Mouse (Mus musculus) ES-E14 (cell line): ENCODE data around the gene Csrp3. TPM values are rescaled to one million over a fixed set of nuclear protein-coding genes. Genes with fewer than 3 reads are reported as not detected.

Source experiments
- DNase-seq: peaks from one replicate; pipeline ENCODE4 v3.0.0-alpha.2; 2013; ENCODE audit warnings: low read depth, low spot score
- H3K27ac ChIP-seq: 2 replicates; pipeline ENCODE4 v1.5.1; 2012; ENCODE audit warnings: low read depth, mild to moderate bottlenecking, low read length, moderate library complexity, mixed read lengths; ENCODE audit not compliant: poor library complexity, insufficient read depth, severe bottlenecking
- H3K36me3 ChIP-seq: 2 replicates; pipeline ENCODE4 v1.6.1; 2012; ENCODE audit warnings: mild to moderate bottlenecking, low read length, moderate library complexity, mixed read lengths; ENCODE audit not compliant: control insufficient read depth, poor library complexity, insufficient read depth, severe bottlenecking
- H3K4me1 ChIP-seq, 2 experiments: fragments of 150-350 bp in 1 of 2; sonication (generic) in 1 of 2; 2 replicates each; pipeline ENCODE4 v1.6.1; 2012; ENCODE audit warnings: low read length in 2 of 2, mild to moderate bottlenecking in 1 of 2, mixed read lengths in 1 of 2; ENCODE audit not compliant: control insufficient read depth in 2 of 2, insufficient read depth in 2 of 2, poor library complexity in 1 of 2
- H3K4me3 ChIP-seq, 2 experiments: fragments of 150-350 bp in 1 of 2; sonication (generic) in 1 of 2; 2 replicates each; pipeline ENCODE4 v1.5.1; 2012; ENCODE audit warnings: low read length in 2 of 2, low read depth in 1 of 2, mild to moderate bottlenecking in 1 of 2, mixed read lengths in 1 of 2; ENCODE audit not compliant: insufficient read depth in 1 of 2, poor library complexity in 1 of 2, severe bottlenecking in 1 of 2
- H3K9ac ChIP-seq: 2 replicates; pipeline ENCODE4 v1.6.1; 2012; ENCODE audit warnings: low read depth, mild to moderate bottlenecking, low read length, mixed read lengths; ENCODE audit not compliant: poor library complexity, insufficient read depth, severe bottlenecking
- H3K9me3 ChIP-seq: fragments of 150-350 bp; sonication (generic); 2 replicates; pipeline ENCODE4 v1.6.1; 2012; ENCODE audit warnings: low read depth, mild to moderate bottlenecking, low read length; ENCODE audit not compliant: control insufficient read depth, insufficient read depth
- CHD2 ChIP-seq: IDR thresholded peaks from 2 replicates; pipeline ENCODE4 v1.6.1; 2014; ENCODE audit warnings: mild to moderate bottlenecking, low read depth, low read length, inconsistent platforms
- HCFC1 ChIP-seq: IDR thresholded peaks from 2 replicates; pipeline ENCODE4 v1.6.1; 2012; ENCODE audit warnings: low read length, inconsistent platforms, borderline replicate concordance; ENCODE audit not compliant: insufficient read depth
- MAFK ChIP-seq: IDR thresholded peaks from 2 replicates; pipeline ENCODE4 v1.6.1; 2014; ENCODE audit warnings: mild to moderate bottlenecking, low read depth, low read length, inconsistent platforms; ENCODE audit not compliant: insufficient read depth
- ZC3H11A ChIP-seq: IDR thresholded peaks from 2 replicates; pipeline ENCODE4 v1.6.1; 2012; ENCODE audit warnings: low read depth, mild to moderate bottlenecking, inconsistent platforms, low read length, borderline replicate concordance
- ZNF384 ChIP-seq: IDR thresholded peaks from 2 replicates; pipeline ENCODE4 v1.6.1; 2012; ENCODE audit warnings: low read depth, low read length, inconsistent platforms
- in situ Hi-C, 2 experiments: fragments of 600-800 bp; cut with MboI; formaldehyde crosslinking; loops; one replicate each; pipeline ENCODE4 v1.15.1; 2025; ENCODE audit warnings: low sequenced_read_pairs in 2 of 2, inconsistent platforms in 1 of 2; ENCODE audit not compliant: unreplicated experiment in 2 of 2
- total RNA-seq: library from RNA; depleted of rRNA; stranded (reverse); fragments of 300-350 nt; gene quantifications from 2 replicates; pipeline ENCODE4 v1.2.3, GENCODE M21; 2012

The Csrp3 gene
- total RNA-seq, 1 experiment, result 1.3 TPM

DNA sequence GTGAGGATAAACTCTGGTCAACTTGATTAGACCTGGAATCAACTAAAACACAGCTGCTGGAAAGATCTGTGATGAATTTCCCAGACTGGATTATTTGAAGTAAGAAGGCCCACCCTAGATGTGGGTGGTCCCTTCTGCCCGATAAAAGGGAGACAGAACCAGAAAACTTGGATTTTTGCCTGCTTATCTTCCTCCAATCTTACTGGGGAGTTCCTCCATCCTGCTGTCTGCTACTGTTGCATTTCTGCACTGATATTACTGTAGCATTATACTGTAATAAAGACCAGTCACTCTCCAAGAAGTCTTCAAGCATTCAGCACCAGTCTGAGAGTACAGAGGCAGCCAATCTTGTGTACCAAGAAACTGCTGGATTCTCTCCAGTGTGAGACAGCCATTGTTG lies 10.4 kb upstream of the Csrp3 start:
- no peaks in the 10 kb centered on the region for H3K4me1 ChIP-seq
- H3K9me3 ChIP-seq, result no peaks in the 10 kb centered on the region
- TF ChIP-seq MAFK, result no peak
- TF ChIP-seq HCFC1, result no peak
- TF ChIP-seq ZC3H11A, result no peak
- no peak for TF ChIP-seq CHD2
- no peak for TF ChIP-seq ZNF384
- DNase-seq, result no peak
- H3K9ac ChIP-seq, result no peak overlapping the region
- in situ Hi-C loops, result no loop called here
- H3K36me3 ChIP-seq, result no peaks in the 10 kb centered on the region
- H3K27ac ChIP-seq, result no peak overlapping the region
- H3K4me3 ChIP-seq, result no peak overlapping the region

- TF ChIP-seq ZC3H11A (no peak), ZNF384 (no peak)
- DNase-seq, result no peak
- no peak overlapping the region for H3K4me3 ChIP-seq
- H3K9ac ChIP-seq, result no peak overlapping the region
- no peaks in the 10 kb centered on the region for H3K36me3 ChIP-seq
- no peaks in the 10 kb centered on the region for H3K9me3 ChIP-seq
- H3K27ac ChIP-seq, result no peak overlapping the region
- H3K4me1 ChIP-seq, result no peaks in the 10 kb centered on the region
- in situ Hi-C loops, result no loop called here
These were observed 7.6 kb upstream of the Csrp3 start for GRCm38 (mm10) chr7:48855461-48855860.

DNA sequence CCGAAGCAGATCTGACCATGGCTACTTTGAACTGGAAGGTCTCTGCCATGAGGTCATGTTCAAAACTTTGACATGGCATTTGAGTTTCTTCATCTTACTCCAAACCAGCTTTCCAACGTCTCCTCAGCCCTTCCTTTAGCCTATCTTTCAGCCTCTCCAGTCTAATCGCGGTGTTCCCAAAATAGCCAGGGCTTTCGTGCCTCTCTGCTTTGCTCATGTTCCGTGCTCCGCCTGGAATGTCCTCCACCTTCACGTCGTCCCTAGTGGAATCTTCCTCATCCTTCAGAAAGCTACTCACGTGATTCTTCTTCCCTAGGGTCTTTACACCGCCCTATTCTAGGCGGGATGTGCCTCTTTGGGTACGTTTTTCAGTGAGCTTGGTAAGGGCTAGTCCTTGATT lies 5.7 kb upstream of the Csrp3 start:
- Histone ChIP-seq H3K4me1 (no peaks in the 10 kb centered on the region), H3K9ac (no peak overlapping the region), H3K9me3 (no peaks in the 10 kb centered on the region), H3K4me3 (no peak overlapping the region), H3K36me3 (no peaks in the 10 kb centered on the region), H3K27ac (no peak overlapping the region)
- in situ Hi-C loops, result no loop called here
- no peak for TF ChIP-seq ZNF384
- TF ChIP-seq MAFK, result no peak
- DNase-seq, result no peak

DNA sequence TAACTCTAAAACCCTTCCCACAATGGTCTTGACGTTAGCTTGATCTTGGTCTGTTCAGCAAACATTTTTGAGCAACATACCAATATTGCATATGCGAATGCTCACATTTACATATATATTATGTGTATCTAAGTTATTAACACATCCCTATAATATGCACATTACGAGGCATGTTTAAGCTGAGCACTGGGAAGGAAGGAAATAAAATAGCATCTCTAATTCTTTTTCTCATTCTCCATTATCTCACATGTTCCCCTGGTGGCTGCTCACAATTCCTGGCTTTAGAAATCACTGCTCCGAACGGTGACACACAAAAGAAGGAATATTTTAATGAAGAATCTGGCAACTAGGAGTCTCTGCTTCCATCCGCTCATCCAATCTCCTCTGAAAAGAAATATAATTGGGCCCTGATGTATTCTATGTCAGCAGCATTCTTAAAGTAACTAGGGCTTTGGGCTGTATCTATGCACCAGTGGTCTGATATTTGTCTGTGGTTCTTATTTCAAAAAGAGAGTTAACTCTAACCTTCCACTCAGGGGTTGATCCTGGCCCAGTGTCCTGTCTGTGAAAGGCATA lies 3.8 kb upstream of the Csrp3 start:
- Histone ChIP-seq H3K36me3 (no peaks in the 10 kb centered on the region), H3K27ac (no peak overlapping the region), H3K9me3 (no peaks in the 10 kb centered on the region), H3K4me1 (no peaks in the 10 kb centered on the region), H3K9ac (no peak overlapping the region), H3K4me3 (no peak overlapping the region)
- DNase-seq, result no peak
- in situ Hi-C loops, result no loop called here
- TF ChIP-seq MAFK, result no peak
- TF ChIP-seq HCFC1, result no peak
- TF ChIP-seq ZNF384, result no peak
- no peak for TF ChIP-seq ZC3H11A
- TF ChIP-seq CHD2, result no peak

- Histone ChIP-seq H3K9ac (no peak overlapping the region), H3K4me1 (no peaks in the 10 kb centered on the region), H3K9me3 (no peaks in the 10 kb centered on the region), H3K36me3 (no peaks in the 10 kb centered on the region), H3K4me3 (no peak overlapping the region), H3K27ac (no peak overlapping the region)
- no peak for DNase-seq
- no peak for TF ChIP-seq ZC3H11A
- TF ChIP-seq ZNF384, result no peak
- no peak for TF ChIP-seq CHD2
- no peak for TF ChIP-seq HCFC1
- TF ChIP-seq MAFK, result no peak
- in situ Hi-C loops, result no loop called here
These were observed 1.1 kb downstream of the Csrp3 start for GRCm38 (mm10) chr7:48846755-48847154.
